Mouse (Mus musculus) CD4-positive, CD25-positive, alpha-beta regulatory T cell, adult 4 months (primary cell): ENCODE data around the gene Ppp3cb. TPM values are rescaled to one million over a fixed set of nuclear protein-coding genes. Genes with fewer than 3 reads are reported as not detected.
"Not testable (repeated sequence)": the region's sequence is repeated elsewhere in the genome, so short reads cannot be mapped to it uniquely, and the experiment has no call there.

Experiments used
- ATAC-seq: one replicate; pipeline ENCODE4 v1.8.0; 2017
- polyA plus RNA-seq, 2 experiments: library from polyadenylated mRNA; unstranded; fragments of 100-300 nt; shearing (Covaris generic); gene quantifications; one replicate each; pipeline ENCODE4 v1.2.1; 2017

Ppp3cb gene
- polyA plus RNA-seq: 10 to 100 TPM; 27.1 to 39.6 TPM

DNA sequence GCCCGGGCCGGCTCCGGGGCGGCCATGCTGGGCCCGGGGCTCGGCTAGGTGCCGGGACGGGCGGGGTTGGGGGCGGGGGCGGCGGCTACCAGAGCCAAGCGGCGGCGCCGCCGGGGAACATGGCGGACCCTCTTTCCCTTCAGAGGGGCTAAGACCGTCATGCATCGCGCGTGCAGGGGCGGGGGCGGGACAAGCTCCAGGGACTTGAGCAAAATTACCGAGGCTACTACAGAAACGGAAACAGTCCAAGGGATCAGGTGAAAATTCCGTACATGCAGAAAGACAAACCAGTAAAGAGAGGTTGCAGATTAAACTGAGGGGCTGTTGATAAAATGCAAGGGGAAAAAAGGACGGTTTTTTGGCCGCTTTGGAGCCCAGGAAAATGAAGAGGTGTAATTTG lies at the start of gene Ppp3cb:
TSS of gene Ppp3cb (minus strand) at position 159 of the 400 bp plus-strand sequence.
- ATAC-seq: peak; percentile 85

DNA sequence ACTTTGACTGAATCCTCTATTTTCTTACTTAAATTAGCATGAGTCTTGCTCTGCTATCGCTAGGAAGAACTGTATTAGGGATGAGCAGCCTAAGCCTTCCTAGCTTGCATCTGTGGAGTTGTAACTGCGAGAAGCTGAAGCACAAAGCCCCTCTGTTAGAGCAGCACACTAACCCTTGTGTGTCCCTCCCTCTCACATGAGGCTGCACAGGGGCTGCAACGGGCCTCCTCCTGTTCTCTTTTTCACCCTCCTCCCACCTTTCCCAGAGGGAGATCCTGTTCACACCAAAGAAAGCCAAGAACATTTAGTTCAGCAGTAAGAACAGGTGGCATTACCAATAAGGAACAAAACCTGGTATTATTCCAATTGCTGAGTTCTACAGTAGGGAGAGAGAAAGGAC lies 49.4 kb upstream of the Ppp3cb start:
- ATAC-seq: no peak

DNA sequence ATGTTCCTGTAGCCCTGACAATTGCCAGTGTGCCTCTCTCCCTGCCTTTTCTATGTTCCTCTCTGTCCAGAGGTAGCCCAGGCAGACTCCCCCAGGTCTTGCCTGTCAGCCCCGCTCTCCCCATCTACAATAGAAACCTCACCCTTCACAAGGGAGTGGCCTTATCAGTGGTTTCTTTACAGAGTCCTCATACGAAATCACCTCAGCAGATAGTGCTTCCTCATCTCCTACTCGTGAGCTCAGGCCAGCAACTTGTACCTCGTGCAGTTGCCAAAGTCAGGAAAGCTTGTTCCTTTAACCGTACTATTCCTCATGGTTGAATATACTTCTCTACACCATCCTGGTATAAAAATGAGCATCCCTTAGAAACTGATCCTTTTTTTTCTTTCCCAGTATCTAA lies 41.1 kb upstream of the Ppp3cb start:
- no peak for ATAC-seq

DNA sequence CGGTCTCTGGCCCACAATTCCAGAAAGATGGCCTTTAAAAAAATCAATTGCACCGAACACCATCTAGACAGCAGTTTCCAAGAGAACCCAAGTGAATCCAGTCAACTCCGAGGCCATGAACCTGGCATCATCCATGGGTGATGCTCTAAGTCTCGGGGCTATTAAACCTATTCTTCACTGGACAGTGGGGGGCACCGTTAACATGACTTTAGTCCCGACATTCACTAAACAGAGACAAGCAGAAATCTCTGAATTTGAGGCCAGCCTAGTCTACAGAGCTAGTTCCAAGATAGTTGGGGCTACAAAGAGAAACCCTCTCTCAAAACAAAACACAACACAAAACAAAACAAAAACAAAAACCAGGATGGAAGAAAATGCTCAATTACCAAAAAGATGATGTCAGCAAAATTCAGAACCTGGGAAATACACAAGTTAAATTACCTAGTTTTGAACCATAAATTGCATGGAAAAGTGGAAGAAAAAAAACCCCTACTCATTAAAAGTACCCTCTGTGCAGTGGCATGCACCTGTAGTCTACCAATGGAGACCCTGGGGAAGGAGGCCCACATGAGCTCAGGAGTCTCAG lies 32.5 kb upstream of the Ppp3cb start:
- ATAC-seq: no peak

DNA sequence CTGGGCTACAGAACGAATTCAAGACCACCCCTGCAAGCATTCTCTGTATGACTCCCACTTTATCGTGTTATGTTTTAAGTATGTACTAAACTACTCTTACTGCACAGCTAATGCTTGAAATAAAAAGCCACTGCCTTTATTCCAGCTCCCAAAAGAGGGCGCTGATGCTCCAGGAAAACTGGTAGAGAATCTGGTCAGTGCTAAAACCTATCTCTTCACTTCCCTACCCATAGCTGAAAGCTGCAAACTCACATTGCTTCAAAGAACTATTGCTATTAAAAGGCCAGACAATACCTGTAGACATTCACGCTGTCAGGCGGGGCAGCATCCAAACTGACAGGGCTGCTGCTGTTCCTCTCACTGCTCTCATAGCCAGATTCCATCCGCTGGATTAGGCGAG lies 29.8 kb upstream of the Ppp3cb start:
- peak; percentile 82 for ATAC-seq

DNA sequence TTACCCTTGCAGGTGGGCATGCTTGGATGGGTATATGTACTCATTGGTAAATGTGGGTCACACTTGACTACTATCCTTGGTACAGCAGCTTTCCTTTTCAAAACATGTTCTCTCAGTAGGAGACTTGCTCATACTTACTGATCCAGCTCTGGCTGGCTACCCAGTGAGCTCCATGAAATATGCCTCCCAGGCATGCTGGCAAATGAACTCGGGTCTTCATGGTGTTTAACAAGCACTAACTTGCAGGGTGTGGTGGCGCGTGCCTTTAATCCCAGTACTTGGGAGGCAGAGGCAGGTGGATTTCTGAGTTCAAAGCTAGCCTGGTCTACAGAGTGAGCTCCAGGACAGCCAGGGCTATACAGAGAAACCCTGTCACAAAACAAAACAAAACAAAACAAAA lies 26.8 kb upstream of the Ppp3cb start:
- not testable (repeated sequence) for ATAC-seq

DNA sequence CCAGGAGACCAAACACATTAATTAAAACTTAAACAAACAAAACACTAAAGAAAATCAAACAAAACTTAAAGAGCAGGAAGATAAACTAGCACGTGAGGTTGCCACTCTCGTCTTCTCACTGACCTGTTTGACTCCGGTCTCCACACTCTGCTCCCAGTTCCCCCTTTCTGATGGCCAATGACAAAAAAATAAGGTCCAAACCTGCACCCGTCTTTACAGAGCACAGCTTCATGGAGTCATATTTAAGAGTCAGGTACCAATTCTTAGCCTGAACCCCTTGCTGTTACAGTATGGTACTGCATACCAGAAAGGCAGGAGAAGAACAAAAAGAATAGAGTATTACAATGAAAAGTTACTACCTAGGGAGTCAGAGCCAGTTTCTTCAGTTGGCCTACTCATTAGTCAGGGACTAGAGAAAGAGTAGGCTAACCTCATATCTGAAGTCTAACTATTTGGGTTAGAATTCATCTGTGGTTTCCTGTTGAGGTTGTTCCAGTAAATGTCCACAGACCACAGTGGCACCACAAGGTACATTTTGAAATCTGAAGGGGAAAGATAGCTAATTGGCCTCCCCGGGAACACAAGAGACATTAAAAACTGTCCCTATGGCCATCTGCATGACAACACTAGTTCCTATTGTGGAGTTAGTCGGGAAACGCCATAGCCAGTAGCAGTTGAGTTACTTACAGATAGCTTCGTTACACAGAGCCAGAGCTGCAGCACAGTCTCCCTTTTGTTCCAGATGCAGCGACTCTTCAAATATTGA lies 19.1 kb upstream of the Ppp3cb start:
- no peak for ATAC-seq

DNA sequence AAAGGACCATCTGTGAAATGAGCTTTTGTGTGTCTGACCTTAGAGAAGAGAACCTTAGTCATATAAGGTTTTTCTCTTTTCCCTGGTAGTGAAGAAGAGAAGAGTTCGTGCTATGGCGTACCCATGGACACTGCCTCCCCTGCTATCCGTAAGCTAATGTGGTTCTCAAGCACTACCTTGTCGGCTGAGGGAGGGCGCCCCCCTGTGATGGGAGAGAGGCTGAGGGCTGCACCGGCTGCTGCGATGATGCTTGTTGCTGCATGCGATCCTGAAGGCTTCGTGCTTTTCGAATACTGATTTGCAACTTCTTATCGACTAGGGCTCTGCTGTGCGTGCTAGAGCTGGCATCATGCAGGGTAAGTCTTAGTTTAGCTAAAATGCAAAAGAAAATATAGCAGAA lies 18.3 kb upstream of the Ppp3cb start:
- no peak for ATAC-seq

DNA sequence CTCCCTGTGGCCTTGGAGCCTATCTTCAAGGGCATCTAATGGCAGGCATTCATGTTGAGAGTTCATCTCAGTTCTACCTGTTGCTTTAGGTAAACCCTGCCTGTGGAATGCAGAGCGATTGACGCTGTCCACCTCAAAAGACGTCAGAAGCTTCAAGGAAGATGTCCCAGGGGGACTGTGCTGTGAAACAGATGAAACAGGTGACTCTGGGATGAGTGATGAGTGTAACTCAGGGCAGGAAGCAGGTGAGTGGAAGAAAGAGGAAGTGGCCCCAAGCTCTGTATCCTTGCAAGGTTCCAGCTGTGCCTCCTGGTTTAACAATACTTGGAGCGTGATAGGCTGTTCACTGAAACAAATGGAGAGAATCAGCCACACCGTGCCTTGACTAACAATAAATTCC lies 15.5 kb upstream of the Ppp3cb start:
- ATAC-seq: no peak

DNA sequence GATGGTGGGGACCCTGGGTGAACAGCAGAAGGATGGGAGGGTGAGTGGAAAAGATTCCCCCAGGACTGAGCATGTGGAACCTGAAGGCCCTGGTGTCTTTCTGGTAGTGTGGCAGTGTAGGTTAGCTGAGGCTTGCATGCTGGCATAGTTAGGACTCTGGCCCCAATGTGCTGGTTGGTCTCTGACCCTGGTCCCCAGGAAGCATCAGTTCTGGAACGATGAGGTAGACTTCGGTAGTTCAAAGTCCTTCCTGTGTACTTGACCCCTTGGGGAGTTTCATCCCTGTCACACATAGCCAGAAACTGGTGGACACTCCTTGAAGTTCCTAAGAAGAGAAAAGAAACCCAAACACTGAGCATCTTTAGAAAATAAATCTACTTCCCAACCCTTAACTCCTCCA lies 3.8 kb upstream of the Ppp3cb start:
- no peak for ATAC-seq

DNA sequence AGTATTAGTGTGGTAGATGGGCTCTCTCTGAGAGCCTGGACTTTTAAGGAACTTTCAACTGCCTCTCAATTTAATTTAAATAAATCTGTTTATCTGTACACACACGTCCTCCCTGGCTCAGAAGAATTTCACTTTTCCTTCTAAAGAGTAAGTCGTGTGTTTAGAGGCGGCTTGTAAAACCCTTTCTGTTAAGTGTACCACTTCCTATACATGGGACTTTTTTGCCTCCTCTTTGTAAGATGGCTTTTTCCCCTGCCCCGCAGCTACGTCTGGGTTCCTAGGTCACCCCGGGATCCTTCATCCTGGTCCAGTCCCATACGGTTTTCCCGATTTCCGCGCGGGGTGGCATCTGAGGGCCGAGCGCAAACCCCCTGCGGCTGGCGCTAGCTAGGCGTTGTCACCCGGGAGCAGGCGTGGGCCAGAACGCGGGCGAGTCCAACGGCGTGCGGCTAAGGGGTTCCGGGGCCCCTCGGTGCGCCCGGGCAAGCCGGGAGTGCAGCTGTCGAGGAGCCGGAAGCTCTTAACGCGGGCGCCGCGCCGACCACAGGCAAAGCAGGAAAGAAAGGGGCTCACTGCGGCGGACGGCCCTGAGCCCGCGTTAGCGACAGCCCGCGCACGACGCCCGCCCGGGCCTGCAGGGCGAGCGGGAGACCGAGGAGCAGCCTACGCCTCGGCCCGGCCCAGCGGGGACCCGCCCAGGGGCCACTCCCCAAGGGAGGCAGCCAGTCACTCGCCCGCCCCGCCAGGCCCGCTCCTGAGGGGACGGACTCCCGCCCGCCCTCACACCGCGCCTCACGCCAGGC lies 643 bp downstream of the Ppp3cb start:
- ATAC-seq: peak; percentile 68

DNA sequence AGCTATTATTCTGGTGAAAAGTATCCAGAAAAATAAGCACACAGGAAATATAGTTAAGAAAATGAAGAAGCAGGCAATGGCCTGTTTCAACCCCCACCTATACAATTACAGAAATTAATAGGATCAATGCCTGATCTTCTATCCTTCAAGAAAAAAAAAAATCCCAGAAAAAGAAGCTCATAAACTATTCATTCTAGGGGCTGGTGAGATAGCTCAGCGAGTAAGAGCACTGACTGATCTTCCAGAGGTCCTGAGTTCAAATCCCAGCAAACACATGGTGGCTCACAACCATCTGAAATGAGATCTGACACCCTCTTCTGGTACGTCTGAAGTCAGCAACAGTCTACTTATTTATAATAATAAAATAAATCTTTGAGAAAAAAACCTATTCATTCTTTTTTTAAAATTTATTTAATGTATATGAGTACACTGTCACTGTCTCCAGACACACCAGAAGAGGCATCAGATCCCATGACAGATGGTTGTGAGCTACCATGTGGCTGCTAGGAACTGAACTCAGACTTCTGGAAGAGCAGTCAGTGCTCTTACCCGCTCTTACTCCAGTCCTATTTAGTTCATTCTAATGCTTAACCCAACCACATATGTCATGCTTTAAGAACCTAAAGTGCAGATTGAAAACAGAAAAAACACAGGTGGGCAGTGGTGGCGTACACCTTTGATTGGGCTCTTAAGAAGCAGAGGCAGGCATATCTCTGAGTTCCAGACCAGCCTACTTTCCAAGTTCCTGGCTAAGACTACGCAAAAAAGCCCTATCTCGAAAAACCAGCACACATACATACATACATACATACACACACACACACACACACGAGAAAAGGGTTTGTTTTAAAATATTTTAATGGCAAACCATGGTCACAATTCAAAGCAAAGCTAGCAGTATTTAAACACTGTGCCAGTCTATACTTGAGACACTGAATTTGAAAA lies 1.6 kb downstream of the Ppp3cb start:
- ATAC-seq: no peak

DNA sequence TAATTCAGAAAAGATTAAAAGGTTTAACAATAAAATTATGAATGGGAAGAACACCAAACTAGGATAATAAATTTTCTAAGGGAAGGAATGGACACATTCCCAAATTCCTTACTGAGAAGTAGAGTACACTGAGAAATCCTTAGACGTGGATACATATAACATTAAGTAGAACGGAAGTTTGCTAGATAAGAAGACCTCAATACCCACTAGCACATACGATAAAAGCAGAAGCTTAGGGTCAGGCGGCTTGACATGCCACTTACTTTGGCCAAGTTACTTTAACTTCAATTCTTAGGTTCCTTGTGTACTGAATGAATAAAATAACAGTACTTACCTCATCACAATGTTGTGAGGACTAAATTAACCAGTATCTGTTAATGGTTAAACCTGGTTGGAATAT lies 16.7 kb downstream of the Ppp3cb start:
- ATAC-seq: no peak

DNA sequence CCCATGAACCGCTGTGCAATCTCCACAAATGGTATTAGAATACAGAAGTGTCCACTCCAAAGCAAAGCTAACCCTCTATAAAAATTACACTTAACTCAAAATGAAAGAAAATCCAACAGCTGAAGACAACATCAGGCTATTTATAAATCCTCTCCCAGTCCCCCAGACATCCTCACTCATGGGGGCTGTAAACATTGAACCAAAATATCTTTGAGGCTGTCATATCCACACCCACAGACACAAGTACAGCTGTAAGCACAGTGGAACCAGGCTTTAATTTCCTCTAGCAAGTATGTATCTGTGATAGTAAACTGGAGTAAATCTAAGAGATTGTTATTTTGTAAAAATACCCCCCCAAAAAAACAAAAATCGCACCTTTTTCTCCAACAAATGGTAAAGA lies 26.2 kb downstream of the Ppp3cb start:
- no peak for ATAC-seq

DNA sequence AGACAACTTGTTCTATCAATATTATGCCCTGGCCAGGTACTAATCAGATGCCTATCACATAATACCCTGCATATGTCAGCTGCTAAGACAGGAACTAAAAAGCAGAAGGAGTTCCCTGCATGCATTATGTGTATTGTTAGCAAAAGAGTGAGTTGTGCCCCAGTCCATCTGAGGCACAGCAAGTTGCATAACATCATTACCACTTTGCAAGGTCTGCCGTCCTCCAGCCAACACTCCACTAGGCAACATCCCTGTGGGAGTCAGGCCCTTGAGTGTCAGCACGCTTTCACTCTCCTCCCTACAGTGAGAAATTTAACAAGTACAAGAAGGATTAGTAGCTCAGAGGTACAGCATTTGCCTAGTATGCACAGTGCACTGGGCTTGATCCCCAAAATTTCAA lies 37.9 kb downstream of the Ppp3cb start:
- ATAC-seq: no peak

DNA sequence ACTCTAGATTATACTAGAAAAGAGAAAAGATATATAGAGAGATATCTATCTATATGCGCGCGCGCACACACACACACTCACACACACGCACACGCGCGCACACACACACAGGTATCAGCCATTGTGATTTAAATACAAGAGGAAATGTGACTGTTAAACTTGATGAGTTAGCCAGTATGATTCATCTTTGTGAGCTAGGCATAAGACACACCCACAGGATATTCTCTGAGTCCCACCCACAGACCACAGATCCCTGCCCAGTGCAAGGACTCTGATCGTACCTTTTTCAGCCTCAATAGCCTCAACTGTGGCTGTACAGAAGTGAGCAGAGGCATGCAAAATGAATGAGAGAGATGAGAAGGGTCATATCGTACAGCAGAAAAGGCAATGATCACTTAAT lies 43.4 kb downstream of the Ppp3cb start:
- peak; percentile 95 for ATAC-seq

DNA sequence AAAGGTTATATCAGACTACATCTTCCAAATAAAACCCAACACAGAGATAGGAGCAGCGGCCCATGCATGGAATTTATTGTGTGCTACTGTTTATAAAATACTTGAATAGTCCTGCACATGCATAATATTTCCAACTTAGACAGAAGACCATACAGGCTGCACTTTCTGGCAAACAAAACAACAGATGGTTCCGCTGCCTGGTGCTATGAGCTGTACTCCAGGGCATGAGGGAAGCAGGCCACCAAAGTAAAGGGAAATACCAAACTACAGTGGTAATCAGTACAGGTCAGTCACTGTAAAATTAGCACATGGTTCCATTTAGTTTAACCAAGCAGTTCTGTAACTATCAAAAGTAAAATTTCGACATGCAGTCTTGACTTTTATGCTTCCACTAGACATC lies 46.4 kb downstream of the Ppp3cb start:
- ATAC-seq: no peak

DNA sequence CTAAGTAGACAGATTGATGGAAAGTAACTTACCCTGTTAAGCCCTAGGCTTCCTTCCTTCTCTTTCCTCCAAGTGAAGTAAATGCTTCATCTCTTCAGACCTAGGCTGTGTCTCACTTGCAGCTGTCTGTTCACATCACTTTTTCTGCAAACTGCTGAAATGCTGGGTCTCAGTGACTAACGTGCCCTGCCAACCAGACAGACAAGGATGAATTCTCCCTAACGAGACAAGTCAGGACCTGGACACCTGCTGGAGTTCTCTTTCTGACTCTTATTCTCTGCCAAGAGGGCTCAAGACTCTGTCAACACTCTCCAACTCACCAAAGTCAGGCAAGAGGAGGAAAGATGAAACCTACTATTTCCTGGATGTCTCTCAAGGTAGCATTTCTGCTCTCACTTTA lies 49.8 kb downstream of the Ppp3cb start, which contains the start of gene Mss51:
TSS of gene Mss51 (minus strand) at position 299 of the 400 bp plus-strand sequence.
- no peak for ATAC-seq

DNA sequence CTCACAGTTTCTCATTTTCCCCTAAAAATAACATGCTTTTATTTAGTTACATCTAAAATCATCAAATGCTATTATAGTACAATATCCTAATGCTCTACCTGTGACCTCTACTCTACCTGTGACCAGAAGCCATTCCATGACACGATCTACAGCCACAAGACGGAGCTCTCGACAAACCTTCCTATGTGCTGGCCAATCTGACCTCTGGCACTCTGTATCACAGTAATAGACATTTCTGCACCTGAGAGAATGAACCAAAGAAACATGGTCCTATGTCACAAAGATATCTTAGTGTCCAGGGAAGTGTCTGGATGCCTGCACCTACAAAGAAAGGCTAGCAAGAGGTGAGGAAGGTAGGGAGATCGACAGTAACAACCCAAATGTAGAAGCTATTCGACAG lies 60.3 kb downstream of the Ppp3cb start:
- no peak for ATAC-seq

DNA sequence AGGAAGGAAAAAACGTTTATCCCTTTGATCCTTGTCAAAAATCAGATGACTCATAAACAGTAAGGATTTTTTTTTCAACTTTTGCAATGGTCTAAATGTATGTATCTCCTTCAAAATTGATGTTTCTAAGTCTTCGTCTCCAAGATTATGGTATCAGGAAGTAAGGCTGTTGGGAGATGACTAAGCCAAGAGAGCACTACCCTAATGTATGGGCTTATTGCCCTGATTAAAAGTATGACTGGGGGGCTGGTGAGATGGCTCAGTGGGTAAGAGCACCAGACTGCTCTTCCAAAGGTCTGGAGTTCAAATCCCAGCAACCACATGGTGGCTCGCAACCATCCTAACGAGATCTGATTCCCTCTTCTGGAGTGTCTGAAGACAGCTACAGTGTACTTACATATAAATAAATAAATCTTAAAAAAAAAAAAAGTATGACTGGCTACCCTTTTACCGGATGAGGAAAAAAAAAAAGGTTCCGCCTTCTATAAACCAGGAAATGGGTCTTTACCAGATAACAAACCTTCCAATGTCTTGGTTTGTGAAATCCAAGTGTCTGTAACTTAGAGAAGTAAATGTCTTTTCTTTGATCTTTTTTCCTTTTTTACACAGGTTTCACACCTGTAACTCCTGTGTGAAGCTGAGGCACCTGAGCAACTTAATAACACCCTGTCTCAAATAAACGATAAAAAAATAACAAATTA lies 64.2 kb downstream of the Ppp3cb start:
- ATAC-seq: no peak

DNA sequence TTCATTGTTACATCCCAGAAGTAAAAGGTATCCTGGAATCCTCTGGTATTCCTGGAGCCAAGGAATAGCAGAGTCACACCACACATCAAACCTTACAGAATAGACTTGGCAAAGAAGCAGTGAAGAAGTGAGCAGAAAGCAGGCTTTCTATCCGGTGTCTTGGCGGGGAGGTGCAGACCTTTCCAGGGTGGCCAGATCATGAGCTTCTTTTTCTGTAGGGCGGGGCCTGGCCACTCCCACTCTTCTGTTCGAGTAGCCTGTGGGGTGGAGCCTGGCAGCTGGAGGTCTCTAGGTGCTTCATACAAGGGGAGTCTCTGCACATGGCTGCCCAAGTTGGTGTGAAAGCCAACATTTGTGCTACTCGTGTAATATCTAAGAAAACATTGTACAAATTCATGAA lies 65.2 kb downstream of the Ppp3cb start:
- ATAC-seq: no peak

DNA sequence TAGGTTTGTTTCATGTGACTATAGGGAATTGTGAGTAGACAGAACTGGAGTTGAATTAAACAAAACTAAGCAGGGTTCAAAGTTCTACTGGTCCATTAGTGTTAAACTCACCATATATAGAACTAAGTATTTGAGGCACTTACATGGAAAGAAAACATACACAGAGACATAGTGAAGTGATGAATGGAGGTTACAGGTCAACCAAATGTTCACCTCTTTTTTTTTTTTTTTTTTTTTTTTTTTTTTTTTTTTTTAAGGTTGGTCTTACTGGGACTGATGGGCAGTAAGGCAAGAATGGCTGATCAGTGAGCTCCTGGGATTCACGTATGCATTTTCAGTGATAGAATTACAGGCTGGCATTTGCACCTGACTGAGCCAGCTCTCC lies 66.2 kb downstream of the Ppp3cb start:
- no peak for ATAC-seq
